Mouse (Mus musculus) small intestine, adult 2 months (tissue): ENCODE data around the gene Dclk1.

Experiments
- CTCF ChIP-seq: fragments of 200-500 bp; IDR thresholded peaks from 2 replicates; pipeline ENCODE4 v1.5.1; 2012; ENCODE audit warnings: low read depth, mild to moderate bottlenecking, control low read depth, inconsistent platforms, low read length, moderate library complexity, mixed read lengths; ENCODE audit not compliant: insufficient replicate concordance, insufficient read length; ENCODE audit errors: extremely low read depth
- POLR2A ChIP-seq: fragments of 200-500 bp; IDR thresholded peaks from 2 replicates; pipeline ENCODE4 v1.6.1; 2012; ENCODE audit warnings: low read depth, mild to moderate bottlenecking, control low read depth, inconsistent platforms, low read length, moderate library complexity

DNA sequence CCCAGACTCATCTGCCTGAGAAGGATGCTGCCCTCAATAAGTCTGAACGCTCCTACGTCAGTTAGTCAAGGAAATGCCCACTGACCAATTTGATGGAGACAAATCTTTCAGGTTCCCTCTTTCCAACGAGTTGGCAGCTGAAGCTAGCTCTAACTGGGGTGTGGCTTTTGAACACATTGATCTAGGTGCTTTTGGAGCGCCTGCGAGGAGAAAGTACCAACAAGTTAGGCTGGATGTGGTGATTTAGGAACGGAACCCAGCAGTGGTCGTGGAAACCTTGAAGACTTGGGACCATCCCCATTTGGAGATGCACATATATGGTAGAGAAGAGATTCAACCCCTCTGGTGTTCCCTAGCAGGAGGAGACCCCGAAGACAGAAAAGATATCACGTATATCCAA, 303.8 kb downstream of the Dclk1 start:
- TF ChIP-seq CTCF (no peak), POLR2A (no peak)
